Mouse (Mus musculus): ENCODE measurements around the gene Brca2.

DNA sequence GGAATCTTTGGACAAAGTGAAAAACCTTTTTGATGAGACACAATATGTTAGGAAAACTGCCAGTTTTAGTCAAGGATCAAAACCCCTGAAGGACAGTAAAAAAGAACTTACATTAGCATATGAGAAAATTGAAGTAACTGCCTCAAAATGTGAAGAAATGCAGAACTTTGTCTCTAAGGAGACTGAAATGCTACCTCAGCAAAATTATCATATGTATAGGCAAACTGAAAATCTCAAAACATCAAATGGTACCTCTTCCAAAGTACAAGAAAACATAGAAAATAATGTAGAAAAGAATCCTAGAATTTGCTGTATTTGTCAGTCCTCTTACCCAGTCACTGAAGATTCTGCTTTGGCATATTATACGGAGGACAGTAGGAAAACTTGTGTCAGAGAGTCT is 18.9 kb downstream of the Brca2 start:
- TF ChIP-seq CTCF (conservative IDR thresholded peaks at IDR 0.05; ENCODE audit: low read length) (no peak), POU5F1 (IDR thresholded peaks at IDR 0.05; ENCODE audit: borderline replicate concordance, low read length) (no peak), NANOG (IDR thresholded peaks at IDR 0.05; ENCODE audit: borderline replicate concordance, low read length) (no peak)
